In the genomic region with DNA sequence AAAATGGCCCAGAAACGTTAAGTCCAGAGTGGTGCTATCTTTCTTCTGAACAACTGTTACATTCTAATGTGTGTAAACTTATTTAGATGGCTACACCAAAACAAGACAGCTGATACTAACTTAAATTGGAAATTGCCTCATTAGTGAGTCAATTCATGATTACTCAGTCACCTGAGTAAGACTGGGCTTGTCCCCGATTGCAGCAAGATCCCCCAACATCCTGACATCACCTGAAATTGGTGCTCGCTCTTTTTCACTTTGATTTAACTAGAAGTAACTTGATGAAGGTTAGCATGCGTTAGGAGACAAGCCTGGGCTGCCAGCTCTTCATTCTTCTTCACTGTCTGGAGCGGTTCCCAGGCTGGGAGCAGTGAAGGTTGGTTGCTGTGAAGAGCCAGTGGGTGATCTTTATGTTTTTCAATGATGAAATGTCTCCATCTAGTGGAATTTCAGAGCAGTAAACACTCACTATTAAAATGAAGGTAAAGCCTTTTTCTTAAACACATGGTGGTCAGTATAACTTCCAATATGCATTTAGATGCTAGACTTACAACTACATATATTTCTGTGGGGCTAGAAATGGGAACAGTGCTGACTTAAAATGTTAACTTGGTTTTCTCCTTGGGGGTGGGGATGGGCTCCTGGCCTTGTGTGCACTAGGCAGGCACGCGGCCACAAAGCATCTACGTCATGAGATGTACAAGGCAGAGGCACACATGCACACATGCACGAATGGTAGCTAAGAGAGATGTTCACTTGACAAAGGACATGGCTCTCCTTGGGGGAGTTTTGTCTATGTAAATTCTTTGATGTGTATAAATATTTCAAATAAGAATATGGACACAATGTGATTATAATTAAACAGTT, we compare ENCODE assay signal across 8 mouse cellular contexts.
DNase-seq lines count a peak whose midpoint lies in the region; ATAC-seq and TF ChIP-seq lines count a peak whose summit lies in the region.

No protein-coding gene starts in this region.

- TF ChIP-seq POLR2A in MEL (IDR thresholded peaks at IDR 0.05; ENCODE audit: control insufficient read depth in 1 of 2, insufficient read depth in 1 of 2, low read depth in 1 of 2, low read length in 2 of 2, poor library complexity in 1 of 2), result no peak

- TF ChIP-seq CTCF in MEL (IDR thresholded peaks at IDR 0.05 in 2 of 3, conservative IDR thresholded peaks at IDR 0.05 in 1 of 3; ENCODE audit: control insufficient read depth in 1 of 3, insufficient read depth in 1 of 3, low read depth in 2 of 3, low read length in 3 of 3, poor library complexity in 1 of 3, severe bottlenecking in 1 of 3), result peak; percentile 24 to 71 (median 28); a peak in 5 of 6 replicates
- TF ChIP-seq CTCF in lung, embryonic 14.5 days (IDR thresholded peaks at IDR 0.05; ENCODE audit: low read depth), result peak; percentile 78

- DNase-seq in B cell, adult 2 months, result peak; percentile 32 to 41
- peak; percentile 41 for DNase-seq in MEL (ENCODE audit: low read depth, low spot score)
- DNase-seq in cerebellum, adult 9-10 months, result peak; percentile 86
- peak; percentile 66 for DNase-seq in gastrocnemius, postnatal 10 days
- peak; percentile 53 for DNase-seq in kidney, adult 9 months
- DNase-seq in lung, embryonic 14.5 days, result peak; percentile 91
- peak; percentile 85 for DNase-seq in retina, embryonic 14.5 days (ENCODE audit: low spot score)

- no peak for TF ChIP-seq EP300 in MEL (IDR thresholded peaks at IDR 0.05; ENCODE audit: low read depth in 1 of 2, low read length in 2 of 2)

- no peaks in the 10 kb centered on the region for H3K4me1 ChIP-seq in MEL (ENCODE audit: control insufficient read depth in 1 of 2, insufficient read depth in 2 of 2, low read length in 2 of 2)
- 0 out of 2 replicates have a peak, but pooled peaks cover 3% of the 10 kb centered on the region for H3K4me1 ChIP-seq in lung, embryonic 14.5 days (ENCODE audit: insufficient read depth)

- WGBS in lung, embryonic 14.5 days, result 51% methylated on average over 9 of the region's 9 CpGs

- TF ChIP-seq RAD21 in MEL (IDR thresholded peaks at IDR 0.05; ENCODE audit: low read depth, low read length), result peak; percentile 85

- H3K9ac ChIP-seq in MEL (ENCODE audit: control insufficient read depth, low read depth, low read length, poor library complexity, severe bottlenecking), result no peak overlapping the region
- H3K9ac ChIP-seq in lung, embryonic 14.5 days, result no peak overlapping the region

- no peaks in the 10 kb centered on the region for H3K36me3 ChIP-seq in MEL (ENCODE audit: control insufficient read depth in 1 of 2, insufficient read depth in 2 of 2, low read length in 2 of 2)
- peaks cover 21% of the 10 kb centered on the region; the same call in 1 of the 2 replicates for H3K36me3 ChIP-seq in lung, embryonic 14.5 days (ENCODE audit: insufficient read depth)

- ATAC-seq in lung, embryonic 14.5 days (ENCODE audit: insufficient read depth), result peak; percentile 70
- no peak for ATAC-seq in erythroid progenitor cell, adult 5-6 weeks (replicated peaks; ENCODE audit: low FRiP score, poor library complexity, severe bottlenecking)

- no peaks in the 10 kb centered on the region for H3K9me3 ChIP-seq in MEL (replicated peaks; ENCODE audit: insufficient read depth, low read length)
- H3K9me3 ChIP-seq in lung, embryonic 14.5 days (ENCODE audit: low read depth, low read length), result no peaks in the 10 kb centered on the region

- H3K27ac ChIP-seq in MEL (ENCODE audit: control insufficient read depth, low read depth, low read length), result no peak overlapping the region
- H3K27ac ChIP-seq in lung, embryonic 14.5 days (ENCODE audit: low read depth), result peak overlapping the region; percentile 18; the same call in 1 of the 2 replicates

- H3K79me2 ChIP-seq in MEL (ENCODE audit: control insufficient read depth, insufficient read depth, low read length, poor library complexity), result no peaks in the 10 kb centered on the region

- peaks cover 0 to 1% of the 10 kb centered on the region in 2 experiments; a peak in 1 of 4 replicates for H3K27me3 ChIP-seq in MEL (ENCODE audit: control insufficient read depth in 1 of 2, insufficient read depth in 2 of 2, low read length in 2 of 2)
- no peaks in the 10 kb centered on the region for H3K27me3 ChIP-seq in lung, embryonic 14.5 days (ENCODE audit: insufficient read depth, low read length)

- H3K4me2 ChIP-seq in lung, embryonic 14.5 days, result no peak overlapping the region

- H3K4me3 ChIP-seq in MEL (ENCODE audit: control insufficient read depth in 1 of 2, insufficient read depth in 1 of 2, low read depth in 2 of 2, low read length in 2 of 2), result no peak overlapping the region
- no peak overlapping the region for H3K4me3 ChIP-seq in lung, embryonic 14.5 days (ENCODE audit: low read depth, low read length)

TF ChIP-seq in MEL, 35 proteins besides CTCF, POLR2A, EP300 and RAD21:
- TF ChIP-seq SMC3 (IDR thresholded peaks at IDR 0.05; ENCODE audit: low read depth, low read length), result peak; percentile 75
- peak; percentile 69 for TF ChIP-seq ZC3H11A (IDR thresholded peaks at IDR 0.05; ENCODE audit: low read depth, low read length)
- no peak for TF ChIP-seq MEF2A (IDR thresholded peaks at IDR 0.05; ENCODE audit: extremely low read depth, insufficient replicate concordance, low read depth, low read length, poor library complexity, severe bottlenecking)
- TF ChIP-seq ZKSCAN1 (IDR thresholded peaks at IDR 0.05; ENCODE audit: low read depth, low read length), result no peak
- TF ChIP-seq SIN3A (IDR thresholded peaks at IDR 0.05; ENCODE audit: low read length), result no peak

Comparison
In these comparisons a context has a peak if more than half of its experiments do, and no peak if none do; other contexts are left out.
1. DNase-seq: peak in every context shown above with its lines; median percentile 91 in lung, embryonic 14.5 days; 86 in cerebellum, adult 9-10 months; 85 in retina, embryonic 14.5 days; 66 in gastrocnemius, postnatal 10 days; 53 in kidney, adult 9 months; 41 in MEL; 36 in B cell, adult 2 months.